Mouse (Mus musculus) stomach, postnatal 0 days (tissue): ENCODE data around the gene Mpg. TPM values are rescaled to one million over a fixed set of nuclear protein-coding genes. Genes with fewer than 3 reads are reported as not detected.

Experiments used
- ATAC-seq: fragments of 200-750 bp; cut with Nextera tagmentation; 2 replicates; pipeline ENCODE4 v1.8.0; 2017; ENCODE audit not compliant: low FRiP score, low TSS enrichment
- DNase-seq: peaks from one replicate; pipeline ENCODE4 v3.0.0-alpha.2; 2016; ENCODE audit warnings: low spot score
- H3K27ac ChIP-seq: fragments of 300-500 bp; sonication (generic); replicated peaks from 2 replicates; pipeline ENCODE4 v1.5.1; 2014; ENCODE audit warnings: mild to moderate bottlenecking, control low read depth
- H3K27me3 ChIP-seq: fragments of 300-500 bp; sonication (generic); 2 replicates; pipeline ENCODE4 v1.6.1; 2014; ENCODE audit warnings: low read length; ENCODE audit not compliant: control insufficient read depth, insufficient read depth
- H3K36me3 ChIP-seq: fragments of 300-500 bp; sonication (generic); 2 replicates; pipeline ENCODE4 v1.6.1; 2014; ENCODE audit warnings: low read length, mixed read lengths; ENCODE audit not compliant: control insufficient read depth, insufficient read depth
- H3K4me1 ChIP-seq: fragments of 300-500 bp; sonication (generic); replicated peaks from 2 replicates; pipeline ENCODE4 v1.6.1; 2014; ENCODE audit warnings: antibody characterized with exemption; ENCODE audit not compliant: control insufficient read depth, insufficient read depth
- H3K4me2 ChIP-seq: fragments of 300-500 bp; sonication (generic); replicated peaks from 2 replicates; pipeline ENCODE4 v1.6.1; 2014; ENCODE audit warnings: low read depth, mild to moderate bottlenecking, control low read depth, moderate library complexity
- H3K4me3 ChIP-seq: fragments of 300-500 bp; sonication (generic); 2 replicates; pipeline ENCODE4 v1.5.1; 2014; ENCODE audit warnings: low read depth, low read length, control low read depth
- H3K9ac ChIP-seq: fragments of 300-500 bp; sonication (generic); 2 replicates; pipeline ENCODE4 v1.6.1; 2014; ENCODE audit warnings: mild to moderate bottlenecking, low read length, control low read depth, mixed read lengths
- H3K9me3 ChIP-seq: fragments of 300-500 bp; sonication (generic); 2 replicates; pipeline ENCODE4 v1.6.1; 2016; ENCODE audit warnings: low read length; ENCODE audit not compliant: control insufficient read depth
- CTCF ChIP-seq: IDR thresholded peaks from 2 replicates; pipeline ENCODE4 v1.5.1; 2016; ENCODE audit warnings: antibody characterized with exemption, low read depth, mild to moderate bottlenecking, moderate library complexity
- EP300 ChIP-seq: optimal IDR thresholded peaks from 2 replicates; pipeline ENCODE3; 2016; ENCODE audit warnings: antibody characterized with exemption
- WGBS: fragments of 180-500 bp; shearing (Covaris S2); extraction: QIAGEN DNeasy Blood & Tissue Kit; methylation state at CpG from one replicate; pipeline ENCODE4 v1.1.7; 2014; 5-methylcytosine and 5-hydroxymethylcytosine counted together
- polyA plus RNA-seq: library from polyadenylated mRNA; unstranded; fragments of >200 nt; fragmentation: Nextera tagmentation; extraction: Ambion mirVana; gene quantifications from 2 replicates; pipeline ENCODE4 v1.2.1, GENCODE M21; 2015

The Mpg gene
- polyA plus RNA-seq, 1 experiment from 2014 or later: 19.9 TPM

DNA sequence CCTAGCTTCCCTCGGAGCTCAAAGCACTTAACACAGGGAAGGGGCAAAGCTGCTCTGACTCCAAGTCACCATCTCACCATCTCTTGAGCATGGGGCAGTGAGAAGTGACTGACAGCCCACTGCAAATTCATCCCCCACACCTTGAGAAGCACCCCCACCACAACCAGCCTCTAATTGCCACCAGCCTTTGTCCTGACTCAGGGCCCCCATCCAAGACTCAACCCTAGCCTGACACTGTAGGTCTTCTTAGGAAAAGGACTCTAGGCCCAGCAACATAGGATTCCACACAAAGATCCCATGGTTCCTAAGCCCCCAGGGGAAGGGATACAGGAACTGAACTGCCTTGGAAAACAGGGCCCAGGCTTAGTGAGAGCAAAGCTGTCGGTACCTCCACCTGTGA is 9.8 kb downstream of the Mpg start:
- DNase-seq (no peak), ATAC-seq (no peak)
- H3K4me2 ChIP-seq: no peak overlapping the region
- peaks cover 15% of the 10 kb centered on the region; the same call in 1 of the 2 replicates for H3K36me3 ChIP-seq
- WGBS: 57% methylated on average over 2 of the region's 2 CpGs
- TF ChIP-seq EP300 (no peak), CTCF (no peak)
- no peak overlapping the region for H3K4me3 ChIP-seq
- peaks cover 4% of the 10 kb centered on the region; the same call in 1 of the 2 replicates for H3K4me1 ChIP-seq
- H3K27me3 ChIP-seq: no peaks in the 10 kb centered on the region
- H3K9ac ChIP-seq: no peak overlapping the region
- 0 out of 2 replicates have a peak overlapping the region, but pooled peaks have one; percentile 24 for H3K27ac ChIP-seq
- no peaks in the 10 kb centered on the region for H3K9me3 ChIP-seq

- ATAC-seq: no peak
- Histone ChIP-seq H3K27ac (no peak overlapping the region), H3K4me3 (no peak overlapping the region), H3K4me2 (no peak overlapping the region), H3K4me1 (peaks cover 4% of the 10 kb centered on the region; the same call in 1 of the 2 replicates), H3K36me3 (peaks cover 10% of the 10 kb centered on the region; the same call in 1 of the 2 replicates), H3K9ac (no peak overlapping the region), H3K9me3 (no peaks in the 10 kb centered on the region), H3K27me3 (no peaks in the 10 kb centered on the region)
- TF ChIP-seq CTCF (peak; percentile 78), EP300 (no peak)
- WGBS: 55% methylated on average over 9 of the region's 9 CpGs
- DNase-seq: peak; percentile 64
These were observed 10.6 kb downstream of the Mpg start for GRCm38 (mm10) chr11:32236712-32237410.

GRCm38 (mm10) chr11:32237411-32237795 is 11.1 kb downstream of the Mpg start:
- WGBS: 87% methylated on average over 3 of the region's 3 CpGs
- no peak for TF ChIP-seq CTCF

GRCm38 (mm10) chr11:32238093-32238860 is 12.0 kb downstream of the Mpg start:
- WGBS: 66% methylated on average over 5 of the region's 5 CpGs
- H3K27me3 ChIP-seq: no peaks in the 10 kb centered on the region
- peaks cover 4% of the 10 kb centered on the region; the same call in 1 of the 2 replicates for H3K4me1 ChIP-seq
- no peak overlapping the region for H3K9ac ChIP-seq
- TF ChIP-seq CTCF: peak; percentile 99
- TF ChIP-seq EP300: no peak
- H3K9me3 ChIP-seq: no peaks in the 10 kb centered on the region
- H3K36me3 ChIP-seq: peaks cover 10% of the 10 kb centered on the region; the same call in 1 of the 2 replicates
- H3K27ac ChIP-seq: no peak overlapping the region
- no peak overlapping the region for H3K4me3 ChIP-seq
- peak; percentile 56 for ATAC-seq
- peak; percentile 78 for DNase-seq
- H3K4me2 ChIP-seq: no peak overlapping the region

More at GRCm38 (mm10) chr11:32237411-32237795, 11.1 kb downstream of the Mpg start:
- H3K27me3 ChIP-seq: no peaks in the 10 kb centered on the region
- ATAC-seq (no peak), DNase-seq (no peak)
- H3K4me3 ChIP-seq: no peak overlapping the region
- 0 out of 2 replicates have a peak overlapping the region, but pooled peaks have one; percentile 14 for H3K27ac ChIP-seq
- peaks cover 4% of the 10 kb centered on the region; the same call in 1 of the 2 replicates for H3K4me1 ChIP-seq
- H3K36me3 ChIP-seq: peaks cover 10% of the 10 kb centered on the region; the same call in 1 of the 2 replicates
- H3K9ac ChIP-seq: no peak overlapping the region
- no peaks in the 10 kb centered on the region for H3K9me3 ChIP-seq
- H3K4me2 ChIP-seq: no peak overlapping the region

DNA sequence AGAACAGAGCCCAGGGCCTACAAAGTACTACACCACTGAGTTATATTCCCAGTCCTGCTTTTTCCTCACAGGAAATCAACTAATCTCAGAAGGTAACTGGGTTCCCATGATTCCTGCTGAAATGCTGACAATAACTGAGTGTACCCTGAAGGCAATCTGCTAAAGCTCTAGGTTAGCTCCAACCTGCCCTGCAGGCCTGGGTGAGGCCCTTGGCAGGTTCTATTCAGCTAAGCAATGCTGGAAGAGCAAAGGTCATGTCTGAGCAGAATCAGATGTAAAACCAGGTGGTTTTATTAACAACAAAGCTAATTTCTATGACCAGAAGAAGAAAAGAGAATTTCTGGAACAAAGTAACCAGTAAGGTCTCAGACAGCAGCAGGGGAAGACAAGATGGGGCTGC is 15.1 kb downstream of the Mpg start:
- no peak for DNase-seq
- no peak overlapping the region for H3K4me3 ChIP-seq
- H3K36me3 ChIP-seq: peaks cover 10% of the 10 kb centered on the region; the same call in 1 of the 2 replicates
- no peaks in the 10 kb centered on the region for H3K9me3 ChIP-seq
- no peak overlapping the region for H3K4me2 ChIP-seq
- H3K9ac ChIP-seq: no peak overlapping the region
- H3K4me1 ChIP-seq: no peaks in the 10 kb centered on the region
- H3K27me3 ChIP-seq: no peaks in the 10 kb centered on the region
- TF ChIP-seq EP300 (no peak), CTCF (no peak)
- ATAC-seq: no peak
- H3K27ac ChIP-seq: no peak overlapping the region
